Mouse (Mus musculus) midbrain, embryonic 10.5 days (tissue): ENCODE results near the gene Zfp362. TPM values are rescaled to one million over a fixed set of nuclear protein-coding genes. Genes with fewer than 3 reads are reported as not detected.

Source experiments
- DNase-seq: peaks from one replicate; pipeline ENCODE4 v3.0.0-alpha.2; 2017; ENCODE audit warnings: low spot score
- H3K27ac ChIP-seq: fragments of 300-500 bp; sonication (generic); replicated peaks from 2 replicates; pipeline ENCODE4 v1.5.1; 2016; ENCODE audit warnings: mild to moderate bottlenecking
- H3K27me3 ChIP-seq: fragments of 300-500 bp; sonication (generic); 2 replicates; pipeline ENCODE4 v1.6.1; 2016; ENCODE audit warnings: low read depth, mild to moderate bottlenecking; ENCODE audit not compliant: poor library complexity, severe bottlenecking
- H3K36me3 ChIP-seq: fragments of 300-500 bp; sonication (generic); 2 replicates; pipeline ENCODE4 v1.6.1; 2016; ENCODE audit warnings: mild to moderate bottlenecking, moderate library complexity
- H3K4me1 ChIP-seq: fragments of 300-500 bp; sonication (generic); 2 replicates; pipeline ENCODE4 v1.6.1; 2016
- H3K4me3 ChIP-seq: fragments of 300-500 bp; sonication (generic); 2 replicates; pipeline ENCODE4 v1.5.1; 2016; ENCODE audit warnings: mild to moderate bottlenecking, moderate library complexity
- H3K9me3 ChIP-seq: fragments of 300-500 bp; sonication (generic); replicated peaks from 2 replicates; pipeline ENCODE4 v1.6.1; 2016; ENCODE audit warnings: mild to moderate bottlenecking
- WGBS: fragments of 180-500 bp; shearing (Covaris S2); methylation state at CpG from one replicate; pipeline ENCODE4 v1.1.7; 2016; 5-methylcytosine and 5-hydroxymethylcytosine counted together
- polyA plus RNA-seq: library from polyadenylated mRNA; unstranded; fragments of >200 nt; fragmentation: Nextera tagmentation; extraction: Ambion mirVana; gene quantifications from 2 replicates; pipeline ENCODE4 v1.2.1, GENCODE M21; 2016

Zfp362 gene
- polyA plus RNA-seq, 1 experiment from 2014 or later: 36.5 TPM

GRCm38 (mm10) chr4:128729709-128730037 is 76.2 kb downstream of the Zfp362 start:
- H3K4me3 ChIP-seq: peak overlapping the region; percentile 94
- DNase-seq: no peak
- 24% methylated on average over 5 of the region's 5 CpGs for WGBS
- H3K27me3 ChIP-seq: peaks cover 15% of the 10 kb centered on the region
- peaks cover 48% of the 10 kb centered on the region for H3K36me3 ChIP-seq
- peaks cover 89% of the 10 kb centered on the region for H3K4me1 ChIP-seq
- H3K27ac ChIP-seq: peak overlapping the region; percentile 99
- no peaks in the 10 kb centered on the region for H3K9me3 ChIP-seq

GRCm38 (mm10) chr4:128729033-128729708 is 76.7 kb downstream of the Zfp362 start:
- H3K36me3 ChIP-seq: peaks cover 43% of the 10 kb centered on the region
- H3K4me1 ChIP-seq: peaks cover 88% of the 10 kb centered on the region
- H3K27me3 ChIP-seq: peaks cover 20% of the 10 kb centered on the region
- peak overlapping the region; percentile 99 for H3K27ac ChIP-seq
- 20% methylated on average over 15 of the region's 15 CpGs for WGBS
- peak overlapping the region; percentile 94 for H3K4me3 ChIP-seq
- no peaks in the 10 kb centered on the region for H3K9me3 ChIP-seq
- DNase-seq: no peak

GRCm38 (mm10) chr4:128728431-128728851 is 77.4 kb downstream of the Zfp362 start:
- under 1% methylated on average over 5 of the region's 5 CpGs for WGBS
- no peak for DNase-seq
- peaks cover 88% of the 10 kb centered on the region for H3K4me1 ChIP-seq
- H3K27ac ChIP-seq: peak overlapping the region; percentile 99
- peaks cover 36% of the 10 kb centered on the region for H3K36me3 ChIP-seq
- H3K9me3 ChIP-seq: no peaks in the 10 kb centered on the region
- H3K4me3 ChIP-seq: peak overlapping the region; percentile 94
- peaks cover 27% of the 10 kb centered on the region for H3K27me3 ChIP-seq

GRCm38 (mm10) chr4:128727721-128728430 is 78.0 kb downstream of the Zfp362 start:
- DNase-seq: peak; percentile 55
- H3K9me3 ChIP-seq: no peaks in the 10 kb centered on the region
- peak overlapping the region; percentile 99 for H3K27ac ChIP-seq
- peaks cover 33% of the 10 kb centered on the region for H3K27me3 ChIP-seq
- peaks cover 32% of the 10 kb centered on the region for H3K36me3 ChIP-seq
- H3K4me3 ChIP-seq: peak overlapping the region; percentile 94
- under 1% methylated on average over 65 of the region's 65 CpGs for WGBS
- H3K4me1 ChIP-seq: peaks cover 88% of the 10 kb centered on the region

GRCm38 (mm10) chr4:128727019-128727720 is 78.7 kb downstream of the Zfp362 start:
- DNase-seq: peak; percentile 78
- Histone ChIP-seq H3K4me1 (peaks cover 89% of the 10 kb centered on the region), H3K27me3 (peaks cover 35% of the 10 kb centered on the region), H3K27ac (peak overlapping the region; percentile 99), H3K9me3 (no peaks in the 10 kb centered on the region), H3K36me3 (peaks cover 32% of the 10 kb centered on the region), H3K4me3 (peak overlapping the region; percentile 94)
- 3% methylated on average over 62 of the region's 68 CpGs for WGBS

- Histone ChIP-seq H3K27me3 (peaks cover 49% of the 10 kb centered on the region), H3K27ac (peak overlapping the region; percentile 75), H3K9me3 (no peaks in the 10 kb centered on the region), H3K4me1 (peaks cover 89% of the 10 kb centered on the region), H3K36me3 (peaks cover 4% of the 10 kb centered on the region; the same call in 1 of the 2 replicates), H3K4me3 (0 out of 2 replicates have a peak overlapping the region, but pooled peaks have one; percentile 1)
- WGBS: 70% methylated on average over 7 of the region's 7 CpGs
- no peak for DNase-seq
Measured at GRCm38 (mm10) chr4:128724059-128724458, 81.8 kb downstream of the Zfp362 start.

- Histone ChIP-seq H3K27me3 (peaks cover 49% of the 10 kb centered on the region), H3K27ac (peak overlapping the region; percentile 75), H3K4me1 (peaks cover 89% of the 10 kb centered on the region), H3K9me3 (no peaks in the 10 kb centered on the region), H3K36me3 (no peaks in the 10 kb centered on the region), H3K4me3 (no peak overlapping the region)
- no peak for DNase-seq
- 76% methylated on average over 13 of the region's 13 CpGs for WGBS
Measured at GRCm38 (mm10) chr4:128723431-128723830, 82.4 kb downstream of the Zfp362 start.

Other genes with a start within 250 kb of the Zfp362 start
- gene Zscan20, start 195.9 kb downstream of the Zfp362 start, polyA plus RNA-seq: 6.1 and 8.2 TPM in 2 replicates
- 0.72 and 0.80 TPM in 2 replicates for gene Tlr12, start 187.4 kb downstream of the Zfp362 start, polyA plus RNA-seq
- gene Phc2, start 151.3 kb downstream of the Zfp362 start, polyA plus RNA-seq: 20.8 and 30.0 TPM in 2 replicates
- 0.10 and 0.24 TPM in 2 replicates for gene A3galt2, start 50.7 kb downstream of the Zfp362 start, polyA plus RNA-seq
- gene Trim62, start 77.5 kb upstream of the Zfp362 start, polyA plus RNA-seq: 7.6 and 10.0 TPM in 2 replicates
- gene Azin2, start 156.4 kb upstream of the Zfp362 start, polyA plus RNA-seq: 11.1 and 14.9 TPM in 2 replicates
- 187 and 205 TPM in 2 replicates for gene Ak2, start 185.9 kb upstream of the Zfp362 start, polyA plus RNA-seq